Mouse (Mus musculus): Measurements from ENCODE around the gene AL607142.1. TPM values are rescaled to one million over a fixed set of nuclear protein-coding genes. Genes with fewer than 3 reads are reported as not detected.

Gene AL607142.1
- total RNA-seq (2014; rRNA removed) = not detected in 2 replicates
- not detected in 2 replicates for polyA plus RNA-seq (2015; fragmentation: Nextera tagmentation; extraction: Ambion mirVana)

GRCm38 (mm10) chr4:120064696-120065095 is at the start of gene AL607142.1:
TSS of gene AL607142.1 (plus strand) at chr4:120064996.
- H3K4me2 ChIP-seq (ENCODE audit: low read depth, low read length) = no peak within 1 kb of the TSS
- no peak within 1 kb of the TSS for H3K4me3 ChIP-seq (ENCODE audit: low read length)
- no peaks in the 10 kb centered on the region for H3K27me3 ChIP-seq (ENCODE audit: insufficient read depth, low read length)
- no peak within 1 kb of the TSS for H3K27ac ChIP-seq
- H3K9me3 ChIP-seq (ENCODE audit: low read length) = no peaks in the 10 kb centered on the region
- 89% methylated on average over 10 of the region's 10 CpGs for WGBS
- no peak within 1 kb of the TSS for H3K9ac ChIP-seq (replicated peaks; ENCODE audit: low read length)
- ATAC-seq (no peak), DNase-seq (ENCODE audit: low spot score) (no peak)
- no peaks in the 10 kb centered on the region for H3K4me1 ChIP-seq (ENCODE audit: insufficient read depth, low read length)
- no peaks in the 10 kb centered on the region for H3K36me3 ChIP-seq (ENCODE audit: insufficient read depth, low read length)
- TF ChIP-seq CTCF (IDR thresholded peaks at IDR 0.05; ENCODE audit: low read depth) = no peak

- no peak overlapping the region for H3K9ac ChIP-seq (replicated peaks; ENCODE audit: low read length)
- WGBS = 50% methylated on average over 5 of the region's 5 CpGs
- no peaks in the 10 kb centered on the region for H3K9me3 ChIP-seq (ENCODE audit: low read length)
- H3K27ac ChIP-seq = no peak overlapping the region
- no peak overlapping the region for H3K4me3 ChIP-seq (ENCODE audit: low read length)
- no peaks in the 10 kb centered on the region for H3K36me3 ChIP-seq (ENCODE audit: insufficient read depth, low read length)
- no peak for ATAC-seq
- no peak for TF ChIP-seq CTCF (IDR thresholded peaks at IDR 0.05; ENCODE audit: low read depth)
- no peaks in the 10 kb centered on the region for H3K27me3 ChIP-seq (ENCODE audit: insufficient read depth, low read length)
- no peak overlapping the region for H3K4me2 ChIP-seq (ENCODE audit: low read depth, low read length)
- DNase-seq (ENCODE audit: low spot score) = peak; percentile 74
- H3K4me1 ChIP-seq (ENCODE audit: insufficient read depth, low read length) = peaks cover 6% of the 10 kb centered on the region; the same call in 1 of the 2 replicates
Measured at GRCm38 (mm10) chr4:120018426-120018825, 46.4 kb upstream of the AL607142.1 start.

- no peak for DNase-seq (ENCODE audit: low spot score)
Measured at GRCm38 (mm10) chr4:120022392-120022791, 42.4 kb upstream of the AL607142.1 start.

GRCm38 (mm10) chr4:120023221-120023840 is 41.5 kb upstream of the AL607142.1 start:
- Histone ChIP-seq H3K4me1 (ENCODE audit: insufficient read depth, low read length) (peaks cover 5% of the 10 kb centered on the region; the same call in 1 of the 2 replicates), H3K36me3 (ENCODE audit: insufficient read depth, low read length) (no peaks in the 10 kb centered on the region), H3K27ac (no peak overlapping the region), H3K4me3 (ENCODE audit: low read length) (no peak overlapping the region), H3K27me3 (ENCODE audit: insufficient read depth, low read length) (no peaks in the 10 kb centered on the region), H3K9me3 (ENCODE audit: low read length) (no peaks in the 10 kb centered on the region), H3K9ac (replicated peaks; ENCODE audit: low read length) (no peak overlapping the region), H3K4me2 (ENCODE audit: low read depth, low read length) (no peak overlapping the region)
- DNase-seq (ENCODE audit: low spot score) (no peak), ATAC-seq (no peak)
- TF ChIP-seq CTCF (IDR thresholded peaks at IDR 0.05; ENCODE audit: low read depth) = no peak
- 88% methylated on average over 4 of the region's 4 CpGs for WGBS

More at GRCm38 (mm10) chr4:120022392-120022791, 42.4 kb upstream of the AL607142.1 start:
- Histone ChIP-seq H3K9ac (replicated peaks; ENCODE audit: low read length) (no peak overlapping the region), H3K4me3 (ENCODE audit: low read length) (no peak overlapping the region), H3K9me3 (ENCODE audit: low read length) (no peaks in the 10 kb centered on the region), H3K27me3 (ENCODE audit: insufficient read depth, low read length) (no peaks in the 10 kb centered on the region), H3K4me1 (ENCODE audit: insufficient read depth, low read length) (peaks cover 9% of the 10 kb centered on the region; the same call in 1 of the 2 replicates), H3K27ac (no peak overlapping the region), H3K36me3 (ENCODE audit: insufficient read depth, low read length) (no peaks in the 10 kb centered on the region), H3K4me2 (ENCODE audit: low read depth, low read length) (no peak overlapping the region)
- no peak for ATAC-seq
- TF ChIP-seq CTCF (IDR thresholded peaks at IDR 0.05; ENCODE audit: low read depth) = no peak
- 71% methylated on average over 3 of the region's 3 CpGs for WGBS

GRCm38 (mm10) chr4:120024071-120024470 is 40.7 kb upstream of the AL607142.1 start:
- WGBS = 49% methylated on average over 10 of the region's 10 CpGs
- H3K27ac ChIP-seq = no peak overlapping the region

GRCm38 (mm10) chr4:120027671-120028070 is 37.1 kb upstream of the AL607142.1 start:
- no peaks in the 10 kb centered on the region for H3K9me3 ChIP-seq (ENCODE audit: low read length)
- TF ChIP-seq CTCF (IDR thresholded peaks at IDR 0.05; ENCODE audit: low read depth) = no peak
- no peak overlapping the region for H3K27ac ChIP-seq
- H3K4me3 ChIP-seq (ENCODE audit: low read length) = no peak overlapping the region
- no peak overlapping the region for H3K4me2 ChIP-seq (ENCODE audit: low read depth, low read length)
- no peak overlapping the region for H3K9ac ChIP-seq (replicated peaks; ENCODE audit: low read length)
- 96% methylated on average over 1 of the region's 1 CpGs for WGBS
- ATAC-seq = no peak
- H3K27me3 ChIP-seq (ENCODE audit: insufficient read depth, low read length) = 0 out of 2 replicates have a peak, but pooled peaks cover 8% of the 10 kb centered on the region
- peaks cover 5% of the 10 kb centered on the region; the same call in 1 of the 2 replicates for H3K4me1 ChIP-seq (ENCODE audit: insufficient read depth, low read length)
- no peak for DNase-seq (ENCODE audit: low spot score)
- H3K36me3 ChIP-seq (ENCODE audit: insufficient read depth, low read length) = no peaks in the 10 kb centered on the region

More at GRCm38 (mm10) chr4:120024071-120024470, 40.7 kb upstream of the AL607142.1 start:
- H3K9ac ChIP-seq (replicated peaks; ENCODE audit: low read length) = no peak overlapping the region
- peaks cover 5% of the 10 kb centered on the region; the same call in 1 of the 2 replicates for H3K4me1 ChIP-seq (ENCODE audit: insufficient read depth, low read length)
- H3K36me3 ChIP-seq (ENCODE audit: insufficient read depth, low read length) = no peaks in the 10 kb centered on the region
- H3K9me3 ChIP-seq (ENCODE audit: low read length) = no peaks in the 10 kb centered on the region
- no peak for TF ChIP-seq CTCF (IDR thresholded peaks at IDR 0.05; ENCODE audit: low read depth)
- no peak overlapping the region for H3K4me3 ChIP-seq (ENCODE audit: low read length)
- DNase-seq (ENCODE audit: low spot score) (peak; percentile 66), ATAC-seq (peak; percentile 76)
- H3K27me3 ChIP-seq (ENCODE audit: insufficient read depth, low read length) = no peaks in the 10 kb centered on the region
- no peak overlapping the region for H3K4me2 ChIP-seq (ENCODE audit: low read depth, low read length)

GRCm38 (mm10) chr4:120029937-120030336 is 34.9 kb upstream of the AL607142.1 start:
- DNase-seq (ENCODE audit: low spot score) = no peak
- H3K9ac ChIP-seq (replicated peaks; ENCODE audit: low read length) = no peak overlapping the region
- no peak overlapping the region for H3K4me3 ChIP-seq (ENCODE audit: low read length)
- peaks cover 18% of the 10 kb centered on the region; the same call in 1 of the 2 replicates for H3K27me3 ChIP-seq (ENCODE audit: insufficient read depth, low read length)
- 85% methylated on average over 1 of the region's 1 CpGs for WGBS
- peaks cover 9% of the 10 kb centered on the region for H3K4me1 ChIP-seq (ENCODE audit: insufficient read depth, low read length)
- no peaks in the 10 kb centered on the region for H3K36me3 ChIP-seq (ENCODE audit: insufficient read depth, low read length)
- TF ChIP-seq CTCF (IDR thresholded peaks at IDR 0.05; ENCODE audit: low read depth) = no peak
- H3K9me3 ChIP-seq (ENCODE audit: low read length) = no peaks in the 10 kb centered on the region
- ATAC-seq = no peak
- H3K27ac ChIP-seq = no peak overlapping the region
- no peak overlapping the region for H3K4me2 ChIP-seq (ENCODE audit: low read depth, low read length)

All from hindbrain, postnatal 0 days (tissue).